Comparison of ENCODE assay signal across 30 mouse cellular contexts in the genomic region with DNA sequence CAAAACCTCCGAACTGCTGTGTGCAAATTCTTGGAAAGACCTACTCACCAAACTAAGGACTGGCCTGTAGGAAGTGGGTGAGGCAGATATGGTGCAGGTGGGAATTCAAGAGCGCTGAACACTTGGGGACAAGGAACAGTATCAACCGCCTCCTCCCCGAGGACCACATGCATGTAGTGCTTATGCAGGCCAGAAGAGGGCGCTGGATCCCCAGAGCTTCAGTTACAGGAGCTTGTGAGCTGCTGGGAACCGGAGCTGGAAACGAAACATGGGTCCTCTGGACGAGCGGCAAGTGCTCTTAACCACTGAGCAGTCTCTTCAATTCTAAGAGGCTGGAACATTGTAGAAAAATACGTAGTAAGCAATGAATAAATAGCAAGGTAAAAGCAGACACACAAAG.
A peak's percentile ranks its signal among the peaks of the same experiment; 100 is the strongest.
DNase-seq lines count a peak whose midpoint lies in the region; ATAC-seq and TF ChIP-seq lines count a peak whose summit lies in the region.
"Had no signal": no experiment of that assay in that cellular context is flagged by ENCODE, and none has a peak within 500 bp of the region (broad histone marks: within the 10 kb centered on the region; RNA-seq: fewer than 3 reads in every experiment).

No protein-coding gene starts in this region.

- H3K27me3 ChIP-seq in midbrain, postnatal 0 days (ENCODE audit: insufficient read depth, low read length), result no peaks in the 10 kb centered on the region
- no peaks in the 10 kb centered on the region for H3K27me3 ChIP-seq in midbrain, embryonic 14.5 days (ENCODE audit: control insufficient read depth, insufficient read depth, low read length)
- H3K27me3 ChIP-seq in ES-Bruce4 (ENCODE audit: control insufficient read depth, insufficient read depth, low read length, poor library complexity, severe bottlenecking), result no peaks in the 10 kb centered on the region
- H3K27me3 ChIP-seq in heart, embryonic 12.5 days (replicated peaks), result no peaks in the 10 kb centered on the region
- H3K27me3 ChIP-seq: CH12.LX; heart, embryonic 15.5 days; Patski had no signal

- no peak overlapping the region for H3K4me2 ChIP-seq in midbrain, postnatal 0 days (ENCODE audit: low read depth, low read length, poor library complexity, severe bottlenecking)
- H3K4me2 ChIP-seq in midbrain, embryonic 14.5 days (ENCODE audit: low read length), result no peak overlapping the region
- no peak overlapping the region for H3K4me2 ChIP-seq in heart, embryonic 12.5 days
- H3K4me2 ChIP-seq: forebrain, embryonic 13.5 days; heart, embryonic 11.5 days; heart, embryonic 15.5 days; hindbrain, embryonic 14.5 days had no signal

- H3K4me1 ChIP-seq in midbrain, postnatal 0 days (ENCODE audit: insufficient read depth, low read length), result no peaks in the 10 kb centered on the region
- H3K4me1 ChIP-seq in midbrain, embryonic 14.5 days (ENCODE audit: control insufficient read depth, insufficient read depth, low read length), result no peaks in the 10 kb centered on the region
- H3K4me1 ChIP-seq in ES-Bruce4 (ENCODE audit: control insufficient read depth, insufficient read depth, low read length), result no peaks in the 10 kb centered on the region
- no peaks in the 10 kb centered on the region for H3K4me1 ChIP-seq in heart, embryonic 12.5 days (replicated peaks)
- H3K4me1 ChIP-seq: forebrain, embryonic 10.5 days; forebrain, embryonic 13.5 days; heart, embryonic 15.5 days had no signal

- H3K9ac ChIP-seq in midbrain, postnatal 0 days (replicated peaks; ENCODE audit: low read length, poor library complexity, severe bottlenecking), result no peak overlapping the region
- no peak overlapping the region for H3K9ac ChIP-seq in midbrain, embryonic 14.5 days (replicated peaks; ENCODE audit: low read length)
- H3K9ac ChIP-seq in ES-Bruce4 (ENCODE audit: low read depth, poor library complexity, severe bottlenecking), result no peak overlapping the region
- no peak overlapping the region for H3K9ac ChIP-seq in heart, embryonic 12.5 days
- H3K9ac ChIP-seq: forebrain, embryonic 13.5 days; heart, embryonic 15.5 days; hindbrain, embryonic 14.5 days had no signal

- ATAC-seq in midbrain, postnatal 0 days (ENCODE audit: low FRiP score), result no peak
- no peak for ATAC-seq in midbrain, embryonic 14.5 days (ENCODE audit: low FRiP score, low TSS enrichment)
- ATAC-seq in heart, embryonic 12.5 days (ENCODE audit: insufficient number of reproducible peaks, low FRiP score), result no peak
- ATAC-seq: activated CD4-positive, CD25-positive, alpha-beta regulatory T cell, adult 4 months; forebrain, embryonic 13.5 days; forebrain, embryonic 16.5 days; Patski had no signal

- DNase-seq in layer of hippocampus, adult 2 months (ENCODE audit: low spot score in 2 of 2), result no peak
- DNase-seq in layer of hippocampus, postnatal 10 days (ENCODE audit: low spot score in 2 of 2), result no peak
- no peak for DNase-seq in midbrain, postnatal 0 days (ENCODE audit: low spot score)
- no peak for DNase-seq in midbrain, embryonic 14.5 days
- peak; percentile 32 for DNase-seq in ZHBTc4 (ENCODE audit: low read depth, low spot score)
- DNase-seq in cerebellum, adult 8-10 months, result no peak
- DNase-seq: adrenal gland, adult 8-10 months; adrenal gland, postnatal 25 days; B cell, adult 2 months; cerebellum, adult 11-12 months; cerebellum, adult 9-10 months; cerebellum, postnatal 14 days; gastrocnemius, adult 2 months; gastrocnemius, postnatal 14 days; heart, adult 11 months; heart, postnatal 10 days; heart, postnatal 36 days had no signal

- no peaks in the 10 kb centered on the region for H3K9me3 ChIP-seq in midbrain, postnatal 0 days (ENCODE audit: low read length)
- H3K9me3 ChIP-seq in midbrain, embryonic 14.5 days (ENCODE audit: control insufficient read depth, low read length), result 0 out of 2 replicates have a peak, but pooled peaks cover 2% of the 10 kb centered on the region
- H3K9me3 ChIP-seq in ES-Bruce4 (replicated peaks; ENCODE audit: control insufficient read depth, insufficient read depth, low read length, poor library complexity, severe bottlenecking), result no peaks in the 10 kb centered on the region
- H3K9me3 ChIP-seq in heart, embryonic 12.5 days (replicated peaks), result peaks cover 16% of the 10 kb centered on the region
- H3K9me3 ChIP-seq: forebrain, embryonic 10.5 days; heart, embryonic 15.5 days had no signal

- peak; percentile 18; the same call in 1 of the 2 replicates for TF ChIP-seq CTCF in layer of hippocampus, adult 2 months (conservative IDR thresholded peaks at IDR 0.05)
- peak; percentile 18; the same call in 1 of the 2 replicates for TF ChIP-seq CTCF in midbrain, postnatal 0 days (IDR thresholded peaks at IDR 0.05)
- peak; percentile 54 for TF ChIP-seq CTCF in ES-Bruce4 (IDR thresholded peaks at IDR 0.05; ENCODE audit: low read depth, low read length)

- H3K36me3 ChIP-seq in midbrain, postnatal 0 days (ENCODE audit: insufficient read depth, low read length), result no peaks in the 10 kb centered on the region
- no peaks in the 10 kb centered on the region for H3K36me3 ChIP-seq in midbrain, embryonic 14.5 days (ENCODE audit: control insufficient read depth, insufficient read depth, low read length)
- H3K36me3 ChIP-seq in ES-Bruce4 (ENCODE audit: control insufficient read depth, insufficient read depth, low read length, poor library complexity, severe bottlenecking), result no peaks in the 10 kb centered on the region
- H3K36me3 ChIP-seq in heart, embryonic 12.5 days, result no peaks in the 10 kb centered on the region
- H3K36me3 ChIP-seq: forebrain, embryonic 10.5 days; G1E; heart, embryonic 15.5 days; hindbrain, embryonic 10.5 days had no signal

- TF ChIP-seq EP300 in ES-Bruce4 (IDR thresholded peaks at IDR 0.05; ENCODE audit: insufficient read depth, low read depth, low read length), result no peak

- 87% methylated on average over 10 of the region's 10 CpGs for WGBS in midbrain, postnatal 0 days
- 91% methylated on average over 10 of the region's 10 CpGs for WGBS in midbrain, embryonic 14.5 days
- 86% methylated on average over 10 of the region's 10 CpGs for WGBS in heart, embryonic 12.5 days

- no peak overlapping the region for H3K4me3 ChIP-seq in layer of hippocampus, adult 2 months
- no peak overlapping the region for H3K4me3 ChIP-seq in midbrain, postnatal 0 days (ENCODE audit: low read depth, low read length)
- H3K4me3 ChIP-seq in midbrain, embryonic 14.5 days (replicated peaks; ENCODE audit: low read depth, low read length), result no peak overlapping the region
- no peak overlapping the region for H3K4me3 ChIP-seq in ES-Bruce4 (ENCODE audit: low read depth, low read length)
- no peak overlapping the region for H3K4me3 ChIP-seq in heart, embryonic 12.5 days
- H3K4me3 ChIP-seq: forebrain, embryonic 10.5 days; forebrain, embryonic 13.5 days; gastrocnemius, adult 2 months; heart, embryonic 15.5 days; hindbrain, embryonic 10.5 days had no signal

- no peak overlapping the region for H3K27ac ChIP-seq in layer of hippocampus, adult 2 months
- no peak overlapping the region for H3K27ac ChIP-seq in midbrain, postnatal 0 days (ENCODE audit: low read depth, low read length)
- H3K27ac ChIP-seq in midbrain, embryonic 14.5 days (replicated peaks; ENCODE audit: low read depth, low read length), result no peak overlapping the region
- no peak overlapping the region for H3K27ac ChIP-seq in ES-Bruce4 (ENCODE audit: insufficient read depth, low read length)
- no peak overlapping the region for H3K27ac ChIP-seq in heart, embryonic 12.5 days (ENCODE audit: poor library complexity, severe bottlenecking)
- H3K27ac ChIP-seq: forebrain, embryonic 10.5 days; forebrain, embryonic 13.5 days; gastrocnemius, adult 2 months; heart, embryonic 15.5 days; hindbrain, embryonic 10.5 days; hindbrain, embryonic 14.5 days had no signal

- TF ChIP-seq POLR2A in ES-Bruce4 (IDR thresholded peaks at IDR 0.05; ENCODE audit: insufficient read depth, low read length), result no peak
